Mouse (Mus musculus) forebrain, embryonic 12.5 days (tissue): ENCODE results near the gene Azi2. TPM values are rescaled to one million over a fixed set of nuclear protein-coding genes. Genes with fewer than 3 reads are reported as not detected.

Experiments
- ATAC-seq: fragments of 200-750 bp; cut with Nextera tagmentation; 2 replicates; pipeline ENCODE4 v1.8.0; 2017; ENCODE audit warnings: moderate TSS enrichment; ENCODE audit not compliant: low FRiP score
- H3K27ac ChIP-seq: fragments of 300-500 bp; sonication (generic); 2 replicates; pipeline ENCODE4 v1.5.1; 2016; ENCODE audit warnings: mild to moderate bottlenecking
- H3K27me3 ChIP-seq: fragments of 300-500 bp; sonication (generic); 2 replicates; pipeline ENCODE4 v1.6.1; 2016; ENCODE audit warnings: mild to moderate bottlenecking
- H3K36me3 ChIP-seq: fragments of 300-500 bp; sonication (generic); replicated peaks from 2 replicates; pipeline ENCODE4 v1.6.1; 2016; ENCODE audit warnings: mild to moderate bottlenecking
- H3K4me1 ChIP-seq: fragments of 300-500 bp; sonication (generic); 2 replicates; pipeline ENCODE4 v1.6.1; 2016
- H3K4me2 ChIP-seq: fragments of 300-500 bp; sonication (generic); 2 replicates; pipeline ENCODE4 v1.6.1; 2016; ENCODE audit warnings: mild to moderate bottlenecking, moderate library complexity
- H3K4me3 ChIP-seq: fragments of 300-500 bp; sonication (generic); replicated peaks from 2 replicates; pipeline ENCODE4 v1.5.1; 2016; ENCODE audit warnings: mild to moderate bottlenecking
- H3K9ac ChIP-seq: fragments of 300-500 bp; sonication (generic); 2 replicates; pipeline ENCODE4 v1.6.1; 2016; ENCODE audit warnings: mild to moderate bottlenecking
- H3K9me3 ChIP-seq: fragments of 300-500 bp; sonication (generic); 2 replicates; pipeline ENCODE4 v1.6.1; 2016
- WGBS: fragments of 180-500 bp; shearing (Covaris S2); methylation state at CpG from one replicate; pipeline ENCODE4 v1.1.7; 2016; 5-methylcytosine and 5-hydroxymethylcytosine counted together
- polyA plus RNA-seq: library from polyadenylated mRNA; unstranded; fragments of >200 nt; fragmentation: Nextera tagmentation; extraction: Ambion mirVana; gene quantifications from 2 replicates; pipeline ENCODE4 v1.2.1, GENCODE M21; 2016

The Azi2 gene
- 81.6 and 81.7 TPM in 2 replicates for polyA plus RNA-seq

DNA sequence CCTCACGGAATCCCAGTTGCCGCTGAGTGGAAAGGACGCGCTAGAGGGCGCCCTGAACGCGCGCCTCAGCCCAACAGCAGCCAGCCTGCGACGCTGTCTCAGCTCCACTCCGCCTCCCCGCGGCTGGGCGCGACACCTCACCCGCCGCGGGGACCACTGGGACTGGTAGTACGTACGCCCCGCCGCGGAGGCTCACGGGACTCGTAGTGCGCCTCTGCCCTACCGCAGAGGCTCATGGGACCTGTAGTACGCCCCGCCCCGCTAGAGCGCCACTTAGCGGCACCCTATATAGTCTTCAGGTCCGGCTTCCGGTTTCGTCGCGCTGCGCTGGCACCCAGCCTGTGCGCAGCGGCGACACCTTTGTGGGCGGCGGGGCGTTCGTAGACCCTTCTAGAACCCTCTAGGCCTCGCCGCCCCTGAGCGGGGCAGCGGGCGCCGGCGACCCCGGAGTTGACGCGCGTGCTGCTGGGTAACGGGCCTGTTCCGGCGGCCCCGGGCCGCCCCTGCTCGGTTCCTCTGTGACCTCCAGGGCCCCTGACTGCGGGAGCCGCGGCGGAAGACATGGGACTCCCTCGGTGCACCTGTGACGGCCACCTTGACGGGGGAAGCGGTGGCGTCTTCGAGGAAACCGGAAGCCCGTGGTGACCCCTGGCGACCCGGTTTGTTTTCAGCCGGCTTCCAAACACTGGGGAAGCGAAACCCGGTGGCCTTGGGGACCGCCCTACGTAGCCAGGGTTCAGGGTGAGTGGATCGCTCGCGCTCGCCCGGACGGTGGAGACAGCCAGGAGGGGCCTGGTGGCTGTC lies at the start of gene Azi2:
Gene Azi2 (plus strand): TSS at position 282 of the 804 bp plus-strand sequence.
- Histone ChIP-seq H3K9me3 (no peaks in the 10 kb centered on the region), H3K4me1 (peaks cover 18% of the 10 kb centered on the region), H3K4me2 (peak within 1 kb of the TSS; percentile 75), H3K27ac (peak within 1 kb of the TSS; percentile 92), H3K9ac (peak within 1 kb of the TSS; percentile 80), H3K36me3 (no peaks in the 10 kb centered on the region), H3K4me3 (peak within 1 kb of the TSS; percentile 75), H3K27me3 (no peaks in the 10 kb centered on the region)
- under 1% methylated on average over 83 of the region's 87 CpGs for WGBS
- peak; percentile 98 for ATAC-seq

GRCm38 (mm10) chr9:117996631-117997030 lies 43.7 kb upstream of the Azi2 start:
- H3K9ac ChIP-seq, result no peak overlapping the region
- 96% methylated on average over 5 of the region's 5 CpGs for WGBS
- ATAC-seq, result no peak
- H3K36me3 ChIP-seq, result no peaks in the 10 kb centered on the region
- no peaks in the 10 kb centered on the region for H3K4me1 ChIP-seq
- H3K27me3 ChIP-seq, result no peaks in the 10 kb centered on the region
- H3K4me3 ChIP-seq, result no peak overlapping the region
- H3K4me2 ChIP-seq, result no peak overlapping the region
- H3K27ac ChIP-seq, result no peak overlapping the region
- H3K9me3 ChIP-seq, result no peaks in the 10 kb centered on the region

DNA sequence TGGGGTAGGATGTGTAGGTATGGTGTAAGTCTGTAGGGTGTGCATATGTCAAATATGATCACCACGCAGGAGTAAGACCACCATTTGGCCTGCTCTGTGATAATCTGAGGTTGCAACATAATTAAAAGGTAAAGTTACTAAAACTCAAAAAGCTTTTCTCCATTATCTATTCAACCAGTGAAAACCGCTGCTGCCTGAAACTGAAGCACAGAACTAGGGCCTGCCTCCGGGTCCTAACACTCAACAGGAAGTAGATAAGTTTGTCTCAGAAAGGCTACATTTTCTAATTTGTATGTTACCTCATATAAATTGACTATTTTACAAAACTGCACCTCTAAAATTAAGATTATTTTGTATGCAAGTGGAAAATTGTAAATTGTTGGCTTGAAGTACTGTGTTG lies 38.8 kb upstream of the Azi2 start:
- Histone ChIP-seq H3K4me1 (no peaks in the 10 kb centered on the region), H3K9ac (no peak overlapping the region), H3K27ac (no peak overlapping the region), H3K9me3 (no peaks in the 10 kb centered on the region), H3K36me3 (no peaks in the 10 kb centered on the region), H3K4me2 (no peak overlapping the region), H3K4me3 (no peak overlapping the region), H3K27me3 (no peaks in the 10 kb centered on the region)
- ATAC-seq, result no peak
- WGBS, result 90% methylated on average over 3 of the region's 3 CpGs

DNA sequence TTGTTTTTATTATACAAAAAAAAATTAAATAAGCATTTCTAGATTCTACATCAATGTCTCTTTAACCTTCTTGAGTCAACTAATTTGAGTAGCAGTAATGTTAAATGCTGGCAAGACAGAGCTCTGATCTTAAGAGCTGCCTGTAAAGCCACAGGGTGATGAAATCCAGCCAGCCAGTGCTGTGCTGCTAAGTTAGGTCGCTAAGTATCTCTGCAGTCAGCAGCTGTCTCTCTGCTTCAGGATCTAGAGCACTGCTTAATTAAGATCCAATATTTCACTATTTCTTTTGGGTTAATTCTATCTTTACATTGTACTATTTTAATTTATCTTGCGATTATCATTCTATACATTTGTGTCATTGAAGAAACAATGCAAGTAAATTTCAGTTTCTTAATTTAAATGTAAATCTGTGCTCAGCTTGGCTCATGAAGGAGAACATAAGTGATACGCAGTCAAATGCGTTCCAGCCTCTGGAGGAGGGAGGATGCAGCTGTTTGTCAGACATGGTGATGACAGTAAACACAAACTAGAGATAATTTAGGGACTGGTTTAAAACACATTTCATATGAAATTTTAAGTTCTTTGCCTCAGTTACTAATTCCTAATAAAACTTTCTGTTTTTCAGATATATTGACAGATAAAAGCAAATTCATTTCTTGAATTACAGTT lies 36.9 kb upstream of the Azi2 start:
- Histone ChIP-seq H3K27ac (no peak overlapping the region), H3K27me3 (no peaks in the 10 kb centered on the region), H3K4me2 (no peak overlapping the region), H3K4me3 (no peak overlapping the region), H3K4me1 (no peaks in the 10 kb centered on the region), H3K9ac (no peak overlapping the region), H3K36me3 (no peaks in the 10 kb centered on the region), H3K9me3 (no peaks in the 10 kb centered on the region)
- 79% methylated on average over 4 of the region's 4 CpGs for WGBS
- no peak for ATAC-seq

DNA sequence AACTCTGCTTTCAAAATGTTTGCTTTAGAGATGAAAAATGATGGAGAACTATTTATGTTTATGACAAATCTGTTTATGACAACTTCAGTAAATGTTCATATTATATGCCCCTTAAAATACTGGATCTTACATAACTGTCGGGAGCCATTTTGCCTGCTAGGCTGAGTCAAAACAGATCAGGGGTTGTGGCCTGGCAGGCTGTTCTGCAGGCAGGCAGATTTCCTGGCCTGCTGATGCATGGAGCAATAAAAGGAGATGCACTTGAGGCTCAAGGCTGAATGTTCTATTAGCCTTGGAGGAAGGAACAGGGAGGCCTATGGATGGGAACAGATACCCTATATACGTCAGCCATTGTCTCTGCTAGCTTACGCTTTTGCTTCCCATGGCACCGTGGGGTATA lies 36.4 kb upstream of the Azi2 start:
- no peak overlapping the region for H3K4me2 ChIP-seq
- no peaks in the 10 kb centered on the region for H3K9me3 ChIP-seq
- no peaks in the 10 kb centered on the region for H3K27me3 ChIP-seq
- no peaks in the 10 kb centered on the region for H3K36me3 ChIP-seq
- H3K9ac ChIP-seq, result no peak overlapping the region
- ATAC-seq, result no peak
- WGBS, result 95% methylated on average over 4 of the region's 4 CpGs
- no peak overlapping the region for H3K27ac ChIP-seq
- no peaks in the 10 kb centered on the region for H3K4me1 ChIP-seq
- no peak overlapping the region for H3K4me3 ChIP-seq

DNA sequence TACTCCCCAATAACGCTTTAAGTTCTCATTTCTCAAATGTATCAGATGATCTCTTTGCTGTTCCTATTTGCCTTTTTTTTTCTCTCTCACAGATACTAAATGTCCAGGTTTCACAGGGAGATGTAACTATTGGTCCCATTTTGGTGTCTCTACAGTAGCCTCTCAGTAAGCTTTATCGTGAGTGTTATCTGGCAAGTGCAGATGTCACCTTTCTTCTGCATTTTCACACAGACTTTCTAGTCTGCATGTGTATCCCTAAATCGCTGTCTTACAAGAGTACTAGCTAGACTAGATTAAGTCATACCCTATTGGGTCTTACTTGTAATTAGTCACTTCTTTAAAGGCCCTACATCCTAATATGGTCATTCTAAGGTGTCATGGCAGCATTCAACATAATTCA lies 27.4 kb upstream of the Azi2 start:
- H3K4me1 ChIP-seq, result no peaks in the 10 kb centered on the region
- H3K4me3 ChIP-seq, result no peak overlapping the region
- H3K4me2 ChIP-seq, result no peak overlapping the region
- H3K9ac ChIP-seq, result no peak overlapping the region
- no peaks in the 10 kb centered on the region for H3K36me3 ChIP-seq
- no peak for ATAC-seq
- H3K27ac ChIP-seq, result no peak overlapping the region
- 89% methylated on average over 3 of the region's 3 CpGs for WGBS
- no peaks in the 10 kb centered on the region for H3K27me3 ChIP-seq
- H3K9me3 ChIP-seq, result no peaks in the 10 kb centered on the region

GRCm38 (mm10) chr9:118024966-118025365 lies 15.3 kb upstream of the Azi2 start:
- Histone ChIP-seq H3K4me1 (no peaks in the 10 kb centered on the region), H3K36me3 (no peaks in the 10 kb centered on the region), H3K27ac (no peak overlapping the region), H3K9ac (no peak overlapping the region), H3K9me3 (no peaks in the 10 kb centered on the region), H3K4me3 (no peak overlapping the region), H3K4me2 (no peak overlapping the region), H3K27me3 (no peaks in the 10 kb centered on the region)
- no peak for ATAC-seq
- 67% methylated on average over 2 of the region's 2 CpGs for WGBS

DNA sequence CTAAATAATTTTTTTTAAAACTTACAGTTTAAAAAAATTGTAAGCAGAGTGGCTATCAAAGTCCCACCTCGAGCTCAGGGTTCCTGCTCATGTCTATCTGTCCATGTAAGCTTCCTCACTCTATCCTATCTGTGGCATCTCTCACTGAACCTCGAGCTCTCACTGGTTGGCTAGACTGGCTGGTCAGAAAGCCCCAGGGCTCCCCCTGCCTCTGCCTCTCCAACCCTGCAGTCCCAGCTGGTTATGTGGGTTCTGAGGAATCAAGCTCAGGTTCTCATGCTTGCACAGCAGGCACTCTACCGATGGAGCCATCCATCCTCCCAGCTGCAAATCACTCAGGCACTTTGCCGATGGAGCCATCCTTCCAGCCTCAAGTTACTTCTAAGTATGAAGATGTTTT lies 10.8 kb upstream of the Azi2 start:
- Histone ChIP-seq H3K9ac (no peak overlapping the region), H3K4me3 (no peak overlapping the region), H3K4me1 (no peaks in the 10 kb centered on the region), H3K4me2 (no peak overlapping the region), H3K27ac (no peak overlapping the region), H3K27me3 (no peaks in the 10 kb centered on the region), H3K9me3 (no peaks in the 10 kb centered on the region), H3K36me3 (no peaks in the 10 kb centered on the region)
- 57% methylated on average over 4 of the region's 4 CpGs for WGBS
- ATAC-seq, result no peak

DNA sequence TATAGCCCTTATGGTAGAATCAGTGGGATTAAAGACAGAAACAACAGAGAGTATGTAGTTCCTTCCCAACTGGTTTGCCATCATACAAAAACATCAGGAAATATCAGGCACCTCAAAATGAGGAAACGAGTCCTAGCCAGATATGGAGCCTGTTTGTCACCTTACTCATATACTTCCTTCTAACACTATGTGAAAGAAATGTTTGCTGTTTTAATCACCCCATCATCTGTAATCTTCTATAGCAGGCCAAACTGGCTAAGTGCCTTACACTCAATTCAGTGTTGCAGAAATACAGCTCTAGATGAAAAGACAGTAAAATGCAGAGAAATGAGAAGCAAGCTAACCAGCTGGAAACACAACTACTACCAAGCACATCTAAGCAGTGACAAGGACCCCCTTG lies 10.0 kb upstream of the Azi2 start:
- WGBS, result 94% methylated on average over 1 of the region's 1 CpGs
- H3K36me3 ChIP-seq, result no peaks in the 10 kb centered on the region
- H3K27ac ChIP-seq, result no peak overlapping the region
- no peak overlapping the region for H3K4me2 ChIP-seq
- no peaks in the 10 kb centered on the region for H3K9me3 ChIP-seq
- no peak for ATAC-seq
- no peak overlapping the region for H3K4me3 ChIP-seq
- no peak overlapping the region for H3K9ac ChIP-seq
- H3K27me3 ChIP-seq, result no peaks in the 10 kb centered on the region
- H3K4me1 ChIP-seq, result no peaks in the 10 kb centered on the region

GRCm38 (mm10) chr9:118031694-118032093 lies 8.6 kb upstream of the Azi2 start:
- Histone ChIP-seq H3K9me3 (no peaks in the 10 kb centered on the region), H3K4me1 (no peaks in the 10 kb centered on the region), H3K36me3 (no peaks in the 10 kb centered on the region), H3K27me3 (no peaks in the 10 kb centered on the region), H3K4me2 (no peak overlapping the region), H3K27ac (no peak overlapping the region), H3K4me3 (no peak overlapping the region), H3K9ac (no peak overlapping the region)
- no peak for ATAC-seq
- 80% methylated on average over 2 of the region's 2 CpGs for WGBS

DNA sequence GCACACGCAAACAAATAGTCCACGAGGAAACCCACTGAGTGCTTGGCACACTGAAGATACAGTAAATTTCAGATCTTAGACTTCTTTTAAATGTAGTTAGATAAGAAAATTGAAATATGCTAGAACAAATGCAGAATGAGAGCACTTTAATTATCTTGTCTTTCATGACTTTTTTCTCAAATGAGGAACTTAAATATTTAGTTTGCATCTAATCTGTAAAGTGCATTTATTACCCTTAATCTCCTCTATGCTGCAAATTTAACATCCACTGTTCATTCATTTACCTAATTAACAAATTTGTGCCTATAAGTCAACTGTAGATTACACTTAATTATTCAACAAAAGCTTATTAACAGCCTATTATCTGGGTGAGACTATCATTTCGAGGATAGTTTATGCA lies 5.3 kb upstream of the Azi2 start:
- no peaks in the 10 kb centered on the region for H3K9me3 ChIP-seq
- no peaks in the 10 kb centered on the region for H3K36me3 ChIP-seq
- no peaks in the 10 kb centered on the region for H3K4me1 ChIP-seq
- H3K4me2 ChIP-seq, result no peak overlapping the region
- no peak overlapping the region for H3K4me3 ChIP-seq
- H3K27ac ChIP-seq, result no peak overlapping the region
- no peak for ATAC-seq
- WGBS, result 88% methylated on average over 3 of the region's 3 CpGs
- no peaks in the 10 kb centered on the region for H3K27me3 ChIP-seq
- H3K9ac ChIP-seq, result no peak overlapping the region

DNA sequence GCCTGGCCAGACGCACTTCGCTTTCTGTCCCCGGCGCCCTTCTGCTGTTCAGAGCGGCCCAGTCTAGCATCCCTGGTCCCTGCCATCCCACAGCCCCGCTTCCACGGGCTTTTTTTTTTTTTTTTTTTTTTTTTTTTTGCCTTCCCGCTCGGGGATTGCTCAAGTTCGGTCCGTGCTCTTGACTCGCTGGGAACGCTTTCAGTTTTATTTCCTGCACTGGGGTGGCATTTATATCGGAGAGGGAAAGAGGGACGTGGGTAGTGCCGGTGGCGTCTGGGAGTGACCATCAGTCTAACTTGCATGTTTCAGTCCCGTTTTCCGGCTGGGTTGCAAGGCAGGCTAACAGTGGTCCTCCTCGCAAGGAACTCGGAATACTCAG lies 712 bp downstream of the Azi2 start:
- H3K4me1 ChIP-seq, result peaks cover 18% of the 10 kb centered on the region
- H3K4me2 ChIP-seq, result peak overlapping the region; percentile 75
- no peak for ATAC-seq
- no peaks in the 10 kb centered on the region for H3K27me3 ChIP-seq
- 2% methylated on average over 21 of the region's 21 CpGs for WGBS
- peak overlapping the region; percentile 92 for H3K27ac ChIP-seq
- no peaks in the 10 kb centered on the region for H3K9me3 ChIP-seq
- H3K9ac ChIP-seq, result peak overlapping the region; percentile 80
- peak overlapping the region; percentile 75 for H3K4me3 ChIP-seq
- H3K36me3 ChIP-seq, result no peaks in the 10 kb centered on the region

DNA sequence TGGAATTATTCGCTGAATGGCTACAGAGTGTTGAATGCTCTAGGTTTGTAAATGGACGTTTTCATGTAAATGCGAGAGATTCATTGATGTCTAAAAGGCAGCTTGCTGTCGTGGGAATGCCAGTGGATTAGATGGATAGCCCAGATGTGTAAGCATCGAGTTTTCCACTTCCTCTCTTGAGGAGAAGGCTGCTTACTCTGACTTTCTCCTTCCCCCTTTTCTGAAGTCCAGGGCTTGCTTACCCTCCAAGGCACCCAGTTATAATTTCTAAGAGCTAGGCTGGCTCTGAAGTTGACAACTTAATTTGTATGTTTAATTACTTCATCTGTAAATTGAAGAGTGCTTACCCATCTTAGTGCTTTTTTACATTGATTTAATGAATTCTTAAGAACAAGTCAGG lies 1.3 kb downstream of the Azi2 start:
- WGBS, result 26% methylated on average over 5 of the region's 5 CpGs

More for the DNA sequence above, 1.3 kb downstream of the Azi2 start:
- Histone ChIP-seq H3K27ac (no peak overlapping the region), H3K4me1 (peaks cover 18% of the 10 kb centered on the region), H3K4me3 (peak overlapping the region; percentile 75), H3K4me2 (peak overlapping the region; percentile 75), H3K27me3 (no peaks in the 10 kb centered on the region), H3K36me3 (no peaks in the 10 kb centered on the region), H3K9ac (peak overlapping the region; percentile 34; the same call in 1 of the 2 replicates), H3K9me3 (no peaks in the 10 kb centered on the region)
- ATAC-seq, result no peak
